Mouse (Mus musculus) layer of hippocampus, adult 2 months (tissue): ENCODE measurements around the gene Ppp2r3c. TPM values are rescaled to one million over a fixed set of nuclear protein-coding genes. Genes with fewer than 3 reads are reported as not detected.

Experiments used
- total RNA-seq, 2 experiments: library from RNA; stranded (reverse); gene quantifications; 2 replicates each; pipeline ENCODE4 v1.2.3; 2021

The Ppp2r3c gene
- total RNA-seq, 2 experiments from 2014 or later: 12.8 to 16.2 TPM

Other genes with a start within 250 kb of the Ppp2r3c start
- 10 to 100 TPM in 1 of 2 experiments, 1 to 10 TPM in 1; 9.9 to 11.4 TPM for gene 2700097O09Rik, start 222.9 kb downstream of the Ppp2r3c start, total RNA-seq
- gene Srp54a, start 222.7 kb downstream of the Ppp2r3c start, total RNA-seq: 10 to 100 TPM; 86.3 to 87.0 TPM
- gene Fam177a, start 178.5 kb downstream of the Ppp2r3c start, total RNA-seq: 10 to 100 TPM; 12.3 to 15.5 TPM
- gene Srp54b, start 147.9 kb downstream of the Ppp2r3c start, total RNA-seq: 10 to 100 TPM; 51.4 to 58.8 TPM
- gene 1700047I17Rik2, start 103.4 kb downstream of the Ppp2r3c start, total RNA-seq: 1 to 10 TPM; 1.2 to 5.5 TPM
- gene Srp54c, start 72.8 kb downstream of the Ppp2r3c start, total RNA-seq: 10 to 100 TPM; 33.0 to 35.3 TPM
- gene 1110008L16Rik, start 3.4 kb downstream of the Ppp2r3c start, total RNA-seq: 1 to 10 TPM; 9.3 to 9.7 TPM
- gene Psma6, start 81.2 kb upstream of the Ppp2r3c start, total RNA-seq: 100 to 1,000 TPM; 128 to 146 TPM
- gene Nfkbia, start 189.6 kb upstream of the Ppp2r3c start, total RNA-seq: 10 to 100 TPM; 28.1 to 42.5 TPM